Mouse (Mus musculus) embryonic facial prominence, embryonic 13.5 days (tissue): ENCODE data around the gene Plekhs1. TPM values are rescaled to one million over a fixed set of nuclear protein-coding genes. Genes with fewer than 3 reads are reported as not detected.

ENCODE experiments used
- ATAC-seq: fragments of 200-750 bp; cut with Nextera tagmentation; 2 replicates; pipeline ENCODE4 v1.8.0; 2017; ENCODE audit warnings: low read depth; ENCODE audit not compliant: insufficient number of reproducible peaks, insufficient read depth, low FRiP score, low TSS enrichment
- H3K27ac ChIP-seq: fragments of 300-500 bp; sonication (generic); 2 replicates; pipeline ENCODE4 v1.5.1; 2015; ENCODE audit warnings: moderate library complexity, mild to moderate bottlenecking, inconsistent platforms
- H3K27me3 ChIP-seq: fragments of 300-500 bp; sonication (generic); 2 replicates; pipeline ENCODE4 v1.6.1; 2015; ENCODE audit warnings: mild to moderate bottlenecking, inconsistent platforms
- H3K36me3 ChIP-seq: fragments of 300-500 bp; sonication (generic); 2 replicates; pipeline ENCODE4 v1.6.1; 2015; ENCODE audit warnings: mild to moderate bottlenecking, inconsistent platforms
- H3K4me1 ChIP-seq: fragments of 300-500 bp; sonication (generic); 2 replicates; pipeline ENCODE4 v1.6.1; 2015; ENCODE audit warnings: inconsistent platforms
- H3K4me2 ChIP-seq: fragments of 300-500 bp; sonication (generic); 2 replicates; pipeline ENCODE4 v1.6.1; 2015; ENCODE audit warnings: moderate library complexity, mild to moderate bottlenecking, inconsistent platforms
- H3K4me3 ChIP-seq: fragments of 300-500 bp; sonication (generic); 2 replicates; pipeline ENCODE4 v1.5.1; 2015; ENCODE audit warnings: mild to moderate bottlenecking, inconsistent platforms
- H3K9ac ChIP-seq: fragments of 300-500 bp; sonication (generic); 2 replicates; pipeline ENCODE4 v1.6.1; 2015; ENCODE audit warnings: mild to moderate bottlenecking, inconsistent platforms
- H3K9me3 ChIP-seq: fragments of 300-500 bp; sonication (generic); 2 replicates; pipeline ENCODE4 v1.6.1; 2016; ENCODE audit warnings: inconsistent platforms
- WGBS: fragments of 180-500 bp; shearing (Covaris S2); methylation state at CpG from one replicate; pipeline ENCODE4 v1.1.7; 2015; ENCODE audit warnings: mixed read lengths; 5-methylcytosine and 5-hydroxymethylcytosine counted together
- polyA plus RNA-seq: library from polyadenylated mRNA; unstranded; fragments of >200 nt; fragmentation: Nextera tagmentation; extraction: Ambion mirVana; gene quantifications from 2 replicates; pipeline ENCODE4 v1.2.1, GENCODE M21; 2015

Plekhs1 gene
- polyA plus RNA-seq, 1 experiment from 2014 or later = 0.84 TPM

DNA sequence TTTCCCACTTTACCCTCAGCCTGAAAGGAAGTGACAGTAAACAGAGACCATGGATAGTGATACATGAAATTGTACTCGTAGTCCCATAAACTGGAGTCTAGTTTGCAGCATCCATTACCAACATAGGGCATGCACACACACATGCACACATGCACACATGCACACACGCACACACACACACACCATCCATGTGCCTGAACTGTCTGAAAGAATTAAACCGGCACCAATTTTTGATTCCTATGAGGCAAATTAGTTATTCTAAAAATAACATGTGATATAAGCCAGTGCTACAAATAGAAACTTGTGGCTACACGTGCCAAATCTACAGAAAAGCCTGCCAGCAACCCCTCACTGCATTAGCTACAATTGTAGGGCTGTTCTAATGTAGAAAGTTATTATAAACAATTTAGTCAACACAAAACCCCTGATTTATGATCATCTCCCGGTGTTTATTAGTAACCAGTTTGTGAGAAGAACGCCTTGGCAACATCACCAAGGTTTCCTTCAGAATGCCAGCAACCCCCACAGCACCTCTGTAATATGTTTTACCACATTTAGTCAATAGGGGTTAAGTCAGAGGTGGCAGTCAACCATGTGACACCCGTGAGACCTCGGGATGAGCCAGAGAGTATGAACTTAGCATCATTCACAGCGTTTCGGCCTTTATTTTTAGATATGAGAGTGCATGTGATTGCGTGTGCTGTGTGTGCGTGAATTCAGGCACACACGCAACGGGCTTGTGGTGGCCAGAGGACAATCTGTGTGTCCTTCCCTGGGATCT is 72.0 kb downstream of the Plekhs1 start:
- Histone ChIP-seq H3K9me3 (no peaks in the 10 kb centered on the region), H3K27me3 (no peaks in the 10 kb centered on the region), H3K4me1 (no peaks in the 10 kb centered on the region), H3K36me3 (peaks cover 34% of the 10 kb centered on the region), H3K27ac (no peak overlapping the region), H3K4me3 (no peak overlapping the region), H3K9ac (no peak overlapping the region), H3K4me2 (no peak overlapping the region)
- no peak for ATAC-seq
- 90% methylated on average over 14 of the region's 14 CpGs for WGBS

DNA sequence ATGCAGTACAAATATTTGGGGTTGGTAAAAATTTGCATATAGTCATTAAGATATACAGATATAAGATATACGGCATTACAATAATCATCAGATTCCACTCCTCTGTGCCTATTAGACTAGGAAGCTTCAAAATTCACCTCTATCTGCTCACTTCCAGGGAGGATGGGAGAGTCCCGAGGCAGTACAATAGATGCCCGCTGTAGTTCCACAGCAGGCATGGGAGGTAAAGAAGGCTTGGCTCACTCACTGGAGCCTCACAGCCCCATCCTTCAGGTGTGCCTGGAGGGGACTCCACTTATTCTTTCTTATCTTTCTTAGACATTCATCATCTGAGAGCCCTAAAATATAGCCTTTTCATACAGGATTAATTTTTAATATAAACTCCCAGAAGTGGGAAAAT is 72.9 kb downstream of the Plekhs1 start:
- Histone ChIP-seq H3K9me3 (no peaks in the 10 kb centered on the region), H3K36me3 (peaks cover 34% of the 10 kb centered on the region), H3K27ac (no peak overlapping the region), H3K4me3 (no peak overlapping the region), H3K4me2 (no peak overlapping the region), H3K27me3 (no peaks in the 10 kb centered on the region), H3K9ac (no peak overlapping the region), H3K4me1 (no peaks in the 10 kb centered on the region)
- ATAC-seq = no peak
- 80% methylated on average over 3 of the region's 3 CpGs for WGBS

DNA sequence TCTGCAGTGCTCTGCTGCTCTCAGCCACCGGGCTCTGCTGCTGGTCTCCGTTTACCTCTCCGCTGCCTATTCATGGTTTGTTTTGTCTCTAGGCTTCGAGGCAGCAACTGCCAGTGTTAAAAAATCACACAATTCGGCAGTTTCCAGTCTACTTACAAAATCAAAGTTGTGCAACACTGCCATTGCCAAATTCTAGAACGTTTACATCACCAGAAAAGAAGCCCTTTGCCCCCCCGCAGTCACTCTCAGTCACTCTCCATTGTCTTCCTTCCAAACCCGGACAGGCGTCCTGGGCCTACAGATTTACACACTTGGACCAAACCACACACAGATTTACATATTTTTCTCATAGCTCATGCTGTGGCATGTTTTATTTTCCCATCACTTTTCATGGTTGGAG is 73.6 kb downstream of the Plekhs1 start:
- Histone ChIP-seq H3K27me3 (no peaks in the 10 kb centered on the region), H3K36me3 (peaks cover 36% of the 10 kb centered on the region), H3K4me2 (no peak overlapping the region), H3K27ac (no peak overlapping the region), H3K9me3 (no peaks in the 10 kb centered on the region), H3K9ac (no peak overlapping the region), H3K4me1 (no peaks in the 10 kb centered on the region), H3K4me3 (no peak overlapping the region)
- 77% methylated on average over 9 of the region's 9 CpGs for WGBS
- ATAC-seq = no peak

DNA sequence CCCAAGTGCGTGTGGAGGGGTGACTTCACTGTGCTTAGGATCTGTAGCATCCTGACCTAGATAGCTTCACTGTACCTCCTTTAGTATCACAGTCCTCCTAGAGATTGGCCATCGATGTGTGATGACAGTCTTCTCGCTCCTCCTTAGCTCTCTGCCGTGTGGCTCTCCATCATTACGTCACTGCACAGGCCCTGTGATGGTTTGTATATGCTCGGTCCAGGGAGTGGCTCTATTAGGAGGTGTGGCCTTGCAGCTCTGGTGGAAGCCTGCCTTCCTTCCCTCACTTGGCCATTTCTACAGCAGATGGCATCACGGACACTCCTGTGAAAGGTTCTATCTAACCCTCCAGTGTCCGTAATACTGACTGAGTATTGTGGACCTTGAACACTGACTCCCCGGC is 74.3 kb downstream of the Plekhs1 start:
- peaks cover 39% of the 10 kb centered on the region for H3K36me3 ChIP-seq
- ATAC-seq = no peak
- H3K4me2 ChIP-seq = no peak overlapping the region
- 90% methylated on average over 9 of the region's 9 CpGs for WGBS
- no peak overlapping the region for H3K9ac ChIP-seq
- H3K4me3 ChIP-seq = no peak overlapping the region
- no peaks in the 10 kb centered on the region for H3K4me1 ChIP-seq
- H3K9me3 ChIP-seq = no peaks in the 10 kb centered on the region
- no peaks in the 10 kb centered on the region for H3K27me3 ChIP-seq
- H3K27ac ChIP-seq = no peak overlapping the region

Other genes starting within 250 kb of the Plekhs1 start
- 0.74 TPM in 1 of 2 replicates, not detected in the other for gene Habp2, start 174.5 kb upstream of the Plekhs1 start, polyA plus RNA-seq
- 0.10 and 0.65 TPM in 2 replicates for gene Nrap, start 71.6 kb upstream of the Plekhs1 start, polyA plus RNA-seq
- 29.1 and 29.6 TPM in 2 replicates for gene Casp7, start 64.5 kb upstream of the Plekhs1 start, polyA plus RNA-seq
- gene Dclre1a, start 86.6 kb downstream of the Plekhs1 start, polyA plus RNA-seq = 23.2 and 24.6 TPM in 2 replicates
- gene Nhlrc2, start 86.6 kb downstream of the Plekhs1 start, polyA plus RNA-seq = 15.6 and 16.1 TPM in 2 replicates